38 mouse cellular contexts compared by ENCODE assay signal in the genomic region with DNA sequence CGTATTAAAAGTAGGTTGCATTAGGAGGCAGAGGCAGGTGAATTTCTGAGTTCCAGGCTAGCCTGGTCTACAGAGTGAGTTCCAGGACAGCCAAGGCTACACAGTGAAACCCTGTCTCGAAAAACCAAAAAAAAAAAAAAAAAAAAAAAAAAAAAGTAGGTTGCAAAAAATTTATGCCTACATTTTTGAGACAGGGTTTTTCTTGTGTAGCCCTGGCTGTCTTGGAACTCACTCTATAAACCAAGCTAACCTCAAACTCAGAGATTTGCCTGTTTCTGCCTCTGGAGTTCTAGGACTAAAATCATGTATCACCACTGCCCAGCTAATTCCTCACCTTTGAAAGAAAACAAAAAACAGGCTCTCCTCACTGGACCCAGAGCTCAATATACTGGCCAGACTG. TPM values are rescaled to one million over a fixed set of nuclear protein-coding genes. Genes with fewer than 3 reads are reported as not detected.
"Had no signal": no experiment of that assay in that cellular context is flagged by ENCODE, and none has a peak within 500 bp of the region (broad histone marks: within the 10 kb centered on the region; RNA-seq: fewer than 3 reads in every experiment).

No protein-coding gene starts in this region.

RNA-seq across cellular contexts. Expression of gene Cd79a, which starts 1.4 kb away (rescaled TPM):
- polyA plus RNA-seq: liver, embryonic 11.5 days; liver, embryonic 12.5 days had no signal

RNA-seq across cellular contexts. Expression of gene Dmrtc2, which starts 25.9 kb away (rescaled TPM):
- total RNA-seq: left cerebral cortex, adult 8-10 months; left cerebral cortex, postnatal 10 days; left cerebral cortex, postnatal 14 days; left cerebral cortex, postnatal 25 days; left cerebral cortex, postnatal 36 days; left cerebral cortex, postnatal 4 days; liver, adult 2 months; megakaryocyte progenitor cell, adult 5-6 weeks; megakaryocyte, adult 5-6 weeks; megakaryocyte-erythroid progenitor cell, adult 5-6 weeks; monocyte, adult 5-6 weeks had no signal
- polyA plus RNA-seq: limb, embryonic 10.5 days; limb, embryonic 11.5 days; limb, embryonic 12.5 days; limb, embryonic 13.5 days; limb, embryonic 15.5 days; liver, adult 2 months; liver, embryonic 11.5 days; liver, embryonic 12.5 days; liver, embryonic 13.5 days; liver, embryonic 14.5 days; liver, embryonic 15.5 days; liver, embryonic 16.5 days; lung, adult 2 months; lung, embryonic 14.5 days; lung, embryonic 15.5 days; lung, embryonic 16.5 days; lung, postnatal 0 days; macrophage; midbrain, embryonic 10.5 days; midbrain, embryonic 11.5 days; midbrain, embryonic 12.5 days; midbrain, embryonic 13.5 days; midbrain, embryonic 14.5 days; myocyte; neural tube, embryonic 11.5 days had no signal

RNA-seq across cellular contexts. Expression of gene Lypd4, which starts 26.0 kb away (rescaled TPM):
- total RNA-seq: left cerebral cortex, adult 8-10 months; left cerebral cortex, postnatal 10 days; left cerebral cortex, postnatal 14 days; left cerebral cortex, postnatal 25 days; left cerebral cortex, postnatal 36 days; left cerebral cortex, postnatal 4 days; liver, adult 2 months; megakaryocyte progenitor cell, adult 5-6 weeks; megakaryocyte, adult 5-6 weeks; megakaryocyte-erythroid progenitor cell, adult 5-6 weeks; midbrain, postnatal 0 days; monocyte, adult 5-6 weeks had no signal
- polyA plus RNA-seq: limb, embryonic 10.5 days; limb, embryonic 11.5 days; limb, embryonic 12.5 days; limb, embryonic 13.5 days; limb, embryonic 14.5 days; limb, embryonic 15.5 days; liver, adult 2 months; liver, embryonic 11.5 days; liver, embryonic 12.5 days; liver, embryonic 13.5 days; liver, embryonic 14.5 days; liver, embryonic 15.5 days; liver, embryonic 16.5 days; lung, adult 2 months; lung, embryonic 14.5 days; lung, embryonic 15.5 days; lung, embryonic 16.5 days; lung, postnatal 0 days; macrophage; midbrain, embryonic 10.5 days; midbrain, embryonic 11.5 days; midbrain, embryonic 12.5 days; midbrain, embryonic 13.5 days; midbrain, embryonic 14.5 days; midbrain, embryonic 15.5 days; myocyte; neural tube, embryonic 11.5 days had no signal
